Mouse (Mus musculus) neural tube, embryonic 15.5 days (tissue): ENCODE data around the gene Csrnp2. TPM values are rescaled to one million over a fixed set of nuclear protein-coding genes. Genes with fewer than 3 reads are reported as not detected.

Source experiments
- ATAC-seq: fragments of 200-750 bp; cut with Nextera tagmentation; 2 replicates; pipeline ENCODE4 v1.8.0; 2017; ENCODE audit warnings: mild to moderate bottlenecking, moderate TSS enrichment, moderate library complexity; ENCODE audit not compliant: low FRiP score
- H3K27ac ChIP-seq: fragments of 300-500 bp; sonication (generic); replicated peaks from 2 replicates; pipeline ENCODE4 v1.5.1; 2015; ENCODE audit warnings: mild to moderate bottlenecking, inconsistent platforms
- H3K27me3 ChIP-seq: fragments of 300-500 bp; sonication (generic); replicated peaks from 2 replicates; pipeline ENCODE4 v1.6.1; 2015; ENCODE audit warnings: inconsistent platforms
- H3K36me3 ChIP-seq: fragments of 300-500 bp; sonication (generic); 2 replicates; pipeline ENCODE4 v1.6.1; 2015; ENCODE audit warnings: inconsistent platforms
- H3K4me1 ChIP-seq: fragments of 300-500 bp; sonication (generic); 2 replicates; pipeline ENCODE4 v1.6.1; 2015; ENCODE audit warnings: inconsistent platforms
- H3K4me2 ChIP-seq: fragments of 300-500 bp; sonication (generic); 2 replicates; pipeline ENCODE4 v1.6.1; 2015; ENCODE audit warnings: inconsistent platforms, mild to moderate bottlenecking, moderate library complexity
- H3K4me3 ChIP-seq: fragments of 300-500 bp; sonication (generic); replicated peaks from 2 replicates; pipeline ENCODE4 v1.5.1; 2015; ENCODE audit warnings: mild to moderate bottlenecking, inconsistent platforms
- H3K9ac ChIP-seq: fragments of 300-500 bp; sonication (generic); replicated peaks from 2 replicates; pipeline ENCODE4 v1.6.1; 2015; ENCODE audit warnings: mild to moderate bottlenecking, inconsistent platforms
- H3K9me3 ChIP-seq: fragments of 300-500 bp; sonication (generic); replicated peaks from 2 replicates; pipeline ENCODE4 v1.6.1; 2016; ENCODE audit warnings: inconsistent platforms
- WGBS: fragments of 180-500 bp; shearing (Covaris S2); methylation state at CpG from one replicate; pipeline ENCODE4 v1.1.7; 2015; ENCODE audit warnings: mixed read lengths; 5-methylcytosine and 5-hydroxymethylcytosine counted together
- polyA plus RNA-seq: library from polyadenylated mRNA; unstranded; fragments of >200 nt; fragmentation: Nextera tagmentation; extraction: Ambion mirVana; gene quantifications from 2 replicates; pipeline ENCODE4 v1.2.1, GENCODE M21; 2015

Csrnp2 gene
- polyA plus RNA-seq, 1 experiment from 2014 or later: 37.9 TPM

DNA sequence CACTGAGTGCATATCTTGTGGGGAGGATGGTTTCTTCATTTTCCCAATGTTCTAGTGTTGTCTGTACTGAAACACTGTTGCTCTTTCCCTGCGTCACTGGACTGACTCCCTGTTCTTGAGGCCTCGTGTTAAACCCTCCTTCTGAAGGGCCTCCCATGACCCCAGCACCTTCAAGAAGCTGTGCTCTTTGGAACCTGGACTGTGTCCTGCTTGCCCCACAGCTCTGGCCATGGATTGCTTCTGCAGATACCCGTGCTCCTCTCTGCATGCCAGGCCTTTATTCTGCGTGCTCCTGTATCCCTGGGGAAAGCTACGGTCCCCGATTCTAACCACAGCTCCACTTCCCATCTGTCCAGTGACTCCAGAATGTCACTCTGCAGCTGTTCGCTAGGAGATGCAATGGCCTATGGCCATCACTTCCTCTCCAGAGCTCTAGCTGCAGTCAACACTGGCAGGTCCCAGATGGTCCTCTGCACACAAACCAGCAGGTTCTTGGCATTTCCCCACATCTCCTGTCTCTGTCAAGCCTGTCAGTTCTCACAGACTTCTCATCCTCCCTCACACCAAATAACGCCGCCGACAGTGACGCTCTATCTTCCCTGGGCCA, 65.2 kb downstream of the Csrnp2 start:
- H3K4me1 ChIP-seq: no peaks in the 10 kb centered on the region
- WGBS: 71% methylated on average over 11 of the region's 11 CpGs
- H3K36me3 ChIP-seq: no peaks in the 10 kb centered on the region
- no peak overlapping the region for H3K4me2 ChIP-seq
- peaks cover 9% of the 10 kb centered on the region for H3K27me3 ChIP-seq
- H3K27ac ChIP-seq: 0 out of 2 replicates have a peak overlapping the region, but pooled peaks have one; percentile 6
- no peak overlapping the region for H3K4me3 ChIP-seq
- H3K9ac ChIP-seq: no peak overlapping the region
- H3K9me3 ChIP-seq: no peaks in the 10 kb centered on the region
- no peak for ATAC-seq

Other genes with a start within 250 kb of the Csrnp2 start
- gene Tmprss12, start 214.7 kb downstream of the Csrnp2 start, polyA plus RNA-seq: not detected in 2 replicates
- 3.8 and 5.4 TPM in 2 replicates for gene Mettl7a1, start 191.3 kb downstream of the Csrnp2 start, polyA plus RNA-seq
- 0.32 and 0.64 TPM in 2 replicates for gene Mettl7a3, start 160.6 kb downstream of the Csrnp2 start, polyA plus RNA-seq
- gene Methig1, start 142.3 kb downstream of the Csrnp2 start, polyA plus RNA-seq: 1.1 and 1.7 TPM in 2 replicates
- not detected in 2 replicates for gene Mettl7a2, start 142.3 kb downstream of the Csrnp2 start, polyA plus RNA-seq
- gene Higd1c, start 130.9 kb downstream of the Csrnp2 start, polyA plus RNA-seq: 1.8 TPM in 1 of 2 replicates, not detected in the other
- gene Gm5475, start 73.3 kb downstream of the Csrnp2 start, polyA plus RNA-seq: 0.08 and 0.23 TPM in 2 replicates
- gene Slc11a2, start 70.4 kb downstream of the Csrnp2 start, polyA plus RNA-seq: 23.5 and 24.2 TPM in 2 replicates
- gene Letmd1, start 26.5 kb downstream of the Csrnp2 start, polyA plus RNA-seq: 50.6 and 57.2 TPM in 2 replicates
- gene Tfcp2, start 56.5 kb upstream of the Csrnp2 start, polyA plus RNA-seq: 32.4 and 34.8 TPM in 2 replicates
- 26.0 and 32.4 TPM in 2 replicates for gene Pou6f1, start 104.5 kb upstream of the Csrnp2 start, polyA plus RNA-seq
- 99.3 and 144 TPM in 2 replicates for gene Dazap2, start 119.9 kb upstream of the Csrnp2 start, polyA plus RNA-seq
- gene Smagp, start 141.5 kb upstream of the Csrnp2 start, polyA plus RNA-seq: 3.0 and 7.4 TPM in 2 replicates
- 2.6 and 11.0 TPM in 2 replicates for gene Bin2, start 174.1 kb upstream of the Csrnp2 start, polyA plus RNA-seq
- 3.1 and 5.8 TPM in 2 replicates for gene Cela1, start 192.4 kb upstream of the Csrnp2 start, polyA plus RNA-seq
- gene Galnt6, start 233.9 kb upstream of the Csrnp2 start, polyA plus RNA-seq: 0.33 and 1.5 TPM in 2 replicates